Mouse (Mus musculus) testis, adult 2 months (tissue): Measurements from ENCODE around the gene Tmod2.

ENCODE experiments used
- CTCF ChIP-seq: fragments of 200-500 bp; IDR thresholded peaks from 2 replicates; pipeline ENCODE4 v1.5.1; 2012; ENCODE audit warnings: low read depth, mild to moderate bottlenecking, inconsistent platforms, low read length, moderate library complexity; ENCODE audit not compliant: control insufficient read depth, insufficient read depth, insufficient replicate concordance
- POLR2A ChIP-seq: fragments of 200-500 bp; IDR thresholded peaks from 2 replicates; pipeline ENCODE4 v1.6.1; 2012; ENCODE audit warnings: low read depth, mild to moderate bottlenecking, inconsistent platforms, low read length, moderate library complexity; ENCODE audit not compliant: control insufficient read depth

DNA sequence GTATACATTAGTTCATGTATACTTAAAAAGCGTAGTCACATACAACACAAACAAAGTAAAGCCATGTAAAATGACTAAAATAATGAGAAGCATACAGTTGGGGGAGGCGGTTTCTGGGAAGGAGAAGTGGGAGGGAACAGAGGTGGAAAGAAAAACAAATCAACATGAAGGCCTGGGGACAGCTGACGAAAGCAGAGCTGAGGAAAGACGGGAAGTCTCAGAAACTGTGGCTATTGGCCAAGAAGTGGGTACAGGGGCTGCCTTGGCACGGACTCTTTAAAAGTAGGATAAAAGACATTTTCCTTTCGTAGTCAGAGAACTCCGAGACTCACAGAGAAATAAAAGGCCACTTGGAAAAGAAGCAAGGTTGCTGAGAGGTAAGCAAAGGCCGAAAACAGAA, 62.1 kb downstream of the Tmod2 start:
- TF ChIP-seq CTCF (no peak), POLR2A (no peak)
